Mouse (Mus musculus): Measurements from ENCODE around the gene Cldn5. TPM values are rescaled to one million over a fixed set of nuclear protein-coding genes. Genes with fewer than 3 reads are reported as not detected.

Gene Cldn5
- polyA plus RNA-seq, 1 experiment from 2014 or later = 39.2 TPM

Other genes with a start within 250 kb of the Cldn5 start
- gene Tbx1, start 186.2 kb upstream of the Cldn5 start, polyA plus RNA-seq (2016; fragmentation: Nextera tagmentation; extraction: Ambion mirVana) = 1.4 and 2.0 TPM in 2 replicates
- gene Gp1bb, start 154.4 kb upstream of the Cldn5 start, polyA plus RNA-seq (2016; fragmentation: Nextera tagmentation; extraction: Ambion mirVana) = 7.0 and 8.5 TPM in 2 replicates
- gene Gm49601, start 150.4 kb upstream of the Cldn5 start, polyA plus RNA-seq (2016; fragmentation: Nextera tagmentation; extraction: Ambion mirVana) = 10.9 and 13.5 TPM in 2 replicates
- gene Sept5, start 146.9 kb upstream of the Cldn5 start, polyA plus RNA-seq (2016; fragmentation: Nextera tagmentation; extraction: Ambion mirVana) = 81.6 and 84.4 TPM in 2 replicates
- 104 and 107 TPM in 2 replicates for gene Ufd1, start 34.9 kb downstream of the Cldn5 start, polyA plus RNA-seq (2016; fragmentation: Nextera tagmentation; extraction: Ambion mirVana)
- gene Cdc45, start 35.1 kb downstream of the Cldn5 start, polyA plus RNA-seq (2016; fragmentation: Nextera tagmentation; extraction: Ambion mirVana) = 41.3 and 42.1 TPM in 2 replicates
- 23.6 and 25.8 TPM in 2 replicates for gene 2510002D24Rik, start 59.7 kb downstream of the Cldn5 start, polyA plus RNA-seq (2016; fragmentation: Nextera tagmentation; extraction: Ambion mirVana)
- not detected in 2 replicates for gene Gm28539, start 59.7 kb downstream of the Cldn5 start, polyA plus RNA-seq (2016; fragmentation: Nextera tagmentation; extraction: Ambion mirVana)
- gene Mrpl40, start 100.0 kb downstream of the Cldn5 start, polyA plus RNA-seq (2016; fragmentation: Nextera tagmentation; extraction: Ambion mirVana) = 77.0 and 92.1 TPM in 2 replicates
- gene Hira, start 100.2 kb downstream of the Cldn5 start, polyA plus RNA-seq (2016; fragmentation: Nextera tagmentation; extraction: Ambion mirVana) = 27.6 and 29.2 TPM in 2 replicates